Mouse (Mus musculus) MN1 (cell line): ENCODE data around the gene Slc25a13.

ENCODE experiments used
- DNase-seq: peaks from one replicate; pipeline ENCODE4 v3.0.0-alpha.2; 2016; ENCODE audit warnings: low spot score

Gene Slc25a13

GRCm38 (mm10) chr6:6216507-6217285 lies at the start of gene Slc25a13:
TSS of gene Slc25a13 (minus strand) at chr6:6217173.
- peak; percentile 29 for DNase-seq

- no peak for DNase-seq
These were observed 48.8 kb upstream of the Slc25a13 start for GRCm38 (mm10) chr6:6265761-6266160.

- DNase-seq: no peak
These were observed 46.4 kb upstream of the Slc25a13 start for GRCm38 (mm10) chr6:6263293-6263911.

DNA sequence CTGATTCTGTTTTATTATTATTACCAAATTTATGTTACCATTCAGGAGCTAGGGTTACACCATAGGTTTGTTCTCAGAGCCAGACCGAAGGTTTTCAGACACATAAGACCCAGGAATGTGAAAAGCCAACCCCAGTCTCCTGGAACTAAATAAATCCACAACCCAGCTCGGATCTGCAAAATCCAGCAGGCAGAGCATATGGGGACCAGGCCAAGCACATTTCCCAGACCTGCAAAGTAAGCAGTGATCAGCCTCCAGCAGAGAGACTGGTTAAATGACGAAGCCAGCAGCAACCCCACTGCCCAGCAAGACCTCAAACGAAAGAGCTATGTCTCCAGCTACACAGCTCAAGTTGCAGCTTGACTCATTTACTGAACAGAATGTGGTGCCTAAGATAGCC lies 43.9 kb upstream of the Slc25a13 start:
- no peak for DNase-seq

DNA sequence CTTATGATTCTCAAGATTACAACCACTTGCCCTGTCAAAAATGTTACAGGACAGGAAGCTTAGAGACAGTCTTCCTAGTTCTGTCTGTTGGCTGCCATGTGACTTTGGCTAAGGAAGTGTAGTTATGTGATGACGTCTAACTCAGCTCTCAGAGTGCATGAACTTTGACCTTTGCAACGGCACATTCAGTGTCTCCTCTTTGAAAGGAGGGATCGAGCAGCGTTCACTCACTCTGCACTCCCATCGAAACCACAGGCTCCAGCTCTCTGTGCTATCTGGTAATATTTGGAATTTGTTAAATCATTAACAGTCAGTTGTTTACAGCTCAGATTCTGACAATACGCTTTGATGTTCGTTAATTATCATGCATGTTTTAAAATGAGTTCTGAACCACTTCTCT lies 31.5 kb upstream of the Slc25a13 start:
- no peak for DNase-seq

GRCm38 (mm10) chr6:6243828-6244227 lies 26.9 kb upstream of the Slc25a13 start:
- no peak for DNase-seq

- no peak for DNase-seq
These were observed 25.1 kb upstream of the Slc25a13 start for GRCm38 (mm10) chr6:6242114-6242513.

DNA sequence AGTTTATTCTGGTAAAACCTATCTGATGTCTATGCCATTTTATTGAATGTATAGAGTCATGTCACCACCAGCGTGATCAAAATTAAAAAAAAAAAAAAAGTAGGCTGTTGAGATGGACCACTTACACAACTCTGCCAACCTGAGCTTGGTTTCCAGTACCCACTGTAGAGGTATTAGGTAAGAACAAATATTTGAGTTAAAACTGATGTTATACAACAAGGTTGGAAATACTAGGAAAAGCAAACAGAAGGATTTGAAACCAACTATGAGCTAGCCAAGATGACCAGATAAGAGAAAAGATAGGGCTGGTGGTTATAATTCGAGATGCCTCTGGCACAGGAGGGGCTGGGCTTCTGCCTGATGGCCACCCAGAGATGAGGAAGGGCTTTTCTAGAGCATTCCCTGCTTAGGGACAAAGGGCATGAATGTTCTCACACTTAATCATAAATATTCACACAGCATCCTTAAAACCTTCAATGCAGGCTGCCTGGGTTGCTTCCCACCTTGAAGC lies 19.9 kb upstream of the Slc25a13 start:
- DNase-seq: no peak

GRCm38 (mm10) chr6:6230262-6230661 lies 13.3 kb upstream of the Slc25a13 start:
- no peak for DNase-seq

DNA sequence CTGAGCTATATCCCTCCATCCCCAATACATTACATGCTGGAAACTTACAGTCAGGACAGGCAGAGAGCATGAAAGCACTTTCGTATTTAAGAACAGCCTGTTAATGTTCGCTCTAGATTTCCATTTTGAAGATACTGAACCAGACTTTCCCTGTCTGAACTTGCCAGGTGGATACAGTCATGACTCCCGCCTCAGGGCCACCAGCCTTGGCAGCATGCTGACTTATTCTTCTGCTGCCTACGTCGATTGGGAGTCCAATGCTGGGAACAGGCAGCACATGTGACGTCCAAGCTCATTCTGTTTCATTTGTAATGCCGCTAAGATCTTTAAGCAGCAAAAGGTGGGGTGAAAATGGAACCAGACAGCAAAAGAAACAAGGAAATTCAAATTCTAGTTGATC lies 5.7 kb upstream of the Slc25a13 start:
- no peak for DNase-seq

DNA sequence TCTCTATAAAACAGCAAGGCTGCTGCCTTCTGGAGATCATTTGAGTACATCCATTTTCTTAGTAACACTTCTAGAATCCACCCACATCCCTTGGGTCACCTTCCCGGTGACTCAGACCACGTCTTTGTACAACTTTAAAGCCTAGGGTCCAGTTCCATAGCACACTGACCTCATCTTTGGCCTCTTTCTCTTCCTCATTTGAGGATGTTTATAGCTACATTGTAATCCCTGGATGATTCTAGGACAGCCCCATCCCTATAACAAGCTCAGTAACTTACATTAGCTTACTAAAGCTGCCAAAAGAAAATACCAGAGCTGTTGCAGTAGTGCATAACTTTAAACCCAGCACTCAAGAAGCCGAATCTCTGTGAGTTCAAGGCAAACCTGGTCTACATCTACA lies 3.6 kb upstream of the Slc25a13 start:
- no peak for DNase-seq

DNA sequence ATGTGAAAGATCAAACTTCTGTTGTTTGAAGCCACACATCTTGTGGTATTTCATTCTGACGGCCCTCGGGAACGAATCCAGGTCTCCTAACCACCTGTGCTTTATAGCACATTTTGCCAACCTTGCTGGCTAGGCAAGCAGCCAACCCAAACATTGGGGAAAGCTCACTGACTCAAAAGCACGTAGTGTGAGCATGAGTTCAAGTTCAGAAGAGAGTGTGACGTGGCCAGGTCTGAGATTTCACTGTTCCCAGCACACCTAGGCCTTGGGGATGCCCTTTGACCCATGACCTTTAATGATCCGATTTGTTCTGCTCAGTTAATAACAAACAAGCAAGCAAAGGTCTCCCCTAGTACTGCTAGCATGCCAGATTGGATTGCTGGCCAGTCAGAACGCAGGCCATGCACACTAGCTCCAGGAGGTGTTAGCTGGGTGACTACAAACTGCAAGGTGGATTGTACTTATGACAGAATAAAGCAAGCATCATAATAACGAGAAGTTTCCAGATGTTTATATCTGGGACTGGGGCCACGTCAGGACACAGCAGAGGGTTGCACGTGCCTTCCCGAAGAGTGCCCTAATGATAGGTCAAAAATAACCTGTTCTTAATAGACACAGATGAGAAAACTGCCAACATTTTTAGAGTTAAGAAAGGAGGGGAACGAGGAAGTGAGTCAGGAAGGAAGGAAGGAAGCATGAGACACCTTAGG lies 2.8 kb upstream of the Slc25a13 start:
- no peak for DNase-seq

DNA sequence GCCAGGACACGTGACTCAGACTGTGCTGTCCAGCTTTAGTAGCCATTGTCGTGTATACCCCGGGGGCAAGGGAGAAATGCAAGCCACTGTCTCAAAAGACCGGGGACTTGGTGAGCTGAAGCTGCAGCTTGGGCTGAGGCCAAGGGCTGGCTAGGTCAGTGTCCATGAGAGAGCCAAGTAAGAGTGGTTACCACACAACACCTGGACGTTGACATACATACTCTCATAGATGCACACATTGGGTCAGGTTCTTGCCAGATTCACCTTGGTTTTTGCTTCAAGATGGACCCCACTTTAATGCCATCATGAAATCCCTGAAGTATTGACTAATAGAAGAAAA lies 283 bp upstream of the Slc25a13 start:
- DNase-seq: no peak

- no peak for DNase-seq
These were observed 860 bp downstream of the Slc25a13 start for GRCm38 (mm10) chr6:6216120-6216506.

- no peak for DNase-seq
These were observed 4.3 kb downstream of the Slc25a13 start for GRCm38 (mm10) chr6:6212360-6213310.

- no peak for DNase-seq
These were observed 5.0 kb downstream of the Slc25a13 start for GRCm38 (mm10) chr6:6211958-6212357.

- DNase-seq: no peak
These were observed 6.3 kb downstream of the Slc25a13 start for GRCm38 (mm10) chr6:6210637-6211036.

DNA sequence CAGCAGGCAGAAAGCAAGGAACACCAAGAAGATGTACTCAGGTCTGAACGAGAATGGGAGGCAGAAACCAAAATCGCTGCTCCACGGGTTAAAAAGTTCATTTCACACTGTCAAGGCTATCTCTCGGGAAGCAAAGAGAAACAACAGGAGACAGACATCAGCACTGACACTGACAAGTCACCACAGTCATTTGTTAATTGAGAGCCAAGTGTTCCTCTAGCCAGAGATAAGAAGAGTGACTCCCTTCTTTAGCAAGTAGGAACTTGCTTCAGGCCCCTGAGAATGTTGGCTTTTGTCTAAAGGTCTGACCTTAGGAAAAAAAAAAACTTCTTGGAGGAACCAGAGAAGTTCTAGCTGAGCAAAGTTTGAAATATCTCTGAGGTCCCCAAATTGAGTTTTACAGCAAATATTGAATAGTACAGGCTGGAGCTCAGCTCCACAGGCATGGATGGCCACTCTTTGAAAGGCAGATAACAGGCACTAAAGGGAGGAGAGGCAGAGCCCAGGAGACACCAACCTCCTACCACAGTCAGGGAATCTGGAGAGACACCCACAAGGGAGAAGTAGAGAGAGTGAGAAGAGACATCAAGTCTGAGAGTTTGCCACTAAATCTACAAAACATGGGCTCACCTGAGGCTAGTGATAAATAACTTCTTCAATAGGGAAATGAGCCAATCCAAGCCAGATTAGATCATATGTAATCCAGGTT lies 8.5 kb downstream of the Slc25a13 start:
- no peak for DNase-seq

GRCm38 (mm10) chr6:6207836-6208235 lies 9.1 kb downstream of the Slc25a13 start:
- no peak for DNase-seq

GRCm38 (mm10) chr6:6207395-6207794 lies 9.6 kb downstream of the Slc25a13 start:
- no peak for DNase-seq

DNA sequence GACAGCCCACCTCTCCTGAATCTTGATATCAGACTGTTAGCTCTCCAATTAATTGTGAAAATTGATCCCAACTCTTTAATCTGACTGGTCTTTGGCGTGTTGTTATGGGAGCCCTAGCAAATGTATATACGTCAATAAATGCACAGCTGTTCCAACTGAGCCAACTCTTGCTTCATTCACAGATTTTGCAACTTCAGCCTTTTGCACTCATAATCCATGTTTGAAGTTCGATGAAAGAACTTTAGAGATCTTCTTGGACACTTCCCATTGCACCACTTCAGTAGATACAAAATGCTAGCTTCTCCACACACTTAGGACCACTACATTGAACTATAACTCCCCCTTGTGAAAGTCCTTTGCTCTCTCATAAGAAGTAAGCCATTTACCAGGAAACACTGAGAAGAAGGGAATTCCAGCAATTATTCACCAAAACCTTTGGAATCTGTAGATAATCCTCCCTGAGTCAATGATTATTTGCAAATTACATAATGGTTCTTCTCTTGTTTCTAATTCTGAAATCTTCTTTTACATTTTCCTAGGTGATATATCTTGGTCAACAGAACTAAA lies 11.3 kb downstream of the Slc25a13 start:
- DNase-seq: no peak
